Mouse (Mus musculus) thymus, postnatal 10 days (tissue): Measurements from ENCODE around the gene Mapk12.
A peak's percentile ranks its signal among the peaks of the same experiment; 100 is the strongest.

ENCODE experiments used
- DNase-seq, 2 experiments: peaks; one replicate each; pipeline ENCODE4 v3.0.0; 2021; ENCODE audit warnings: low spot score in 2 of 2

Gene Mapk12

GRCm38 (mm10) chr15:89170102-89170501 is 29.6 kb upstream of the Mapk12 start:
- DNase-seq, result no peak

- DNase-seq, result no peak
Measured at GRCm38 (mm10) chr15:89169431-89169830, 28.9 kb upstream of the Mapk12 start.

GRCm38 (mm10) chr15:89168922-89169321 is 28.4 kb upstream of the Mapk12 start:
- DNase-seq, result no peak

- no peak for DNase-seq
Measured at GRCm38 (mm10) chr15:89165478-89165877, 25.0 kb upstream of the Mapk12 start.

- DNase-seq, result no peak
Measured at GRCm38 (mm10) chr15:89161397-89161796, 20.9 kb upstream of the Mapk12 start.

GRCm38 (mm10) chr15:89158516-89158915 is 18.0 kb upstream of the Mapk12 start:
- DNase-seq, result no peak

- peak; percentile 52 to 80 for DNase-seq
Measured at GRCm38 (mm10) chr15:89157954-89158353, 17.5 kb upstream of the Mapk12 start.

- no peak for DNase-seq
Measured at GRCm38 (mm10) chr15:89152312-89152711, 11.8 kb upstream of the Mapk12 start.

GRCm38 (mm10) chr15:89150041-89150390 is 9.5 kb upstream of the Mapk12 start:
- peak; percentile 29 to 40 for DNase-seq

GRCm38 (mm10) chr15:89149271-89150040 is 9.0 kb upstream of the Mapk12 start, which contains the start of gene Mapk11:
Mapk11 (minus strand) TSS chr15:89149628.
- peak; percentile 46 to 62 for DNase-seq

- DNase-seq, result no peak
Measured at GRCm38 (mm10) chr15:89148496-89149270, 8.2 kb upstream of the Mapk12 start.

- DNase-seq, result no peak
Measured at GRCm38 (mm10) chr15:89147895-89148294, 7.4 kb upstream of the Mapk12 start.

GRCm38 (mm10) chr15:89147456-89147855 is 7.0 kb upstream of the Mapk12 start:
- no peak for DNase-seq

GRCm38 (mm10) chr15:89147024-89147423 is 6.5 kb upstream of the Mapk12 start:
- peak; percentile 52 to 57 for DNase-seq

GRCm38 (mm10) chr15:89146537-89146936 is 6.0 kb upstream of the Mapk12 start:
- peak; percentile 31 to 48 for DNase-seq

- no peak for DNase-seq
Measured at GRCm38 (mm10) chr15:89145813-89146350, 5.4 kb upstream of the Mapk12 start.

GRCm38 (mm10) chr15:89144965-89145364 is 4.5 kb upstream of the Mapk12 start:
- no peak for DNase-seq

GRCm38 (mm10) chr15:89143134-89143533 is 2.6 kb upstream of the Mapk12 start:
- DNase-seq, result no peak

GRCm38 (mm10) chr15:89141905-89142304 is 1.4 kb upstream of the Mapk12 start:
- DNase-seq, result no peak

- no peak for DNase-seq
Measured at GRCm38 (mm10) chr15:89141443-89141842, 940 bp upstream of the Mapk12 start.

- DNase-seq, result no peak
Measured at GRCm38 (mm10) chr15:89140048-89140658, 350 bp downstream of the Mapk12 start.

- DNase-seq, result no peak
Measured at GRCm38 (mm10) chr15:89138531-89138930, 2.0 kb downstream of the Mapk12 start.
